Mouse (Mus musculus): Measurements from ENCODE around the gene Dennd6a.

DNA sequence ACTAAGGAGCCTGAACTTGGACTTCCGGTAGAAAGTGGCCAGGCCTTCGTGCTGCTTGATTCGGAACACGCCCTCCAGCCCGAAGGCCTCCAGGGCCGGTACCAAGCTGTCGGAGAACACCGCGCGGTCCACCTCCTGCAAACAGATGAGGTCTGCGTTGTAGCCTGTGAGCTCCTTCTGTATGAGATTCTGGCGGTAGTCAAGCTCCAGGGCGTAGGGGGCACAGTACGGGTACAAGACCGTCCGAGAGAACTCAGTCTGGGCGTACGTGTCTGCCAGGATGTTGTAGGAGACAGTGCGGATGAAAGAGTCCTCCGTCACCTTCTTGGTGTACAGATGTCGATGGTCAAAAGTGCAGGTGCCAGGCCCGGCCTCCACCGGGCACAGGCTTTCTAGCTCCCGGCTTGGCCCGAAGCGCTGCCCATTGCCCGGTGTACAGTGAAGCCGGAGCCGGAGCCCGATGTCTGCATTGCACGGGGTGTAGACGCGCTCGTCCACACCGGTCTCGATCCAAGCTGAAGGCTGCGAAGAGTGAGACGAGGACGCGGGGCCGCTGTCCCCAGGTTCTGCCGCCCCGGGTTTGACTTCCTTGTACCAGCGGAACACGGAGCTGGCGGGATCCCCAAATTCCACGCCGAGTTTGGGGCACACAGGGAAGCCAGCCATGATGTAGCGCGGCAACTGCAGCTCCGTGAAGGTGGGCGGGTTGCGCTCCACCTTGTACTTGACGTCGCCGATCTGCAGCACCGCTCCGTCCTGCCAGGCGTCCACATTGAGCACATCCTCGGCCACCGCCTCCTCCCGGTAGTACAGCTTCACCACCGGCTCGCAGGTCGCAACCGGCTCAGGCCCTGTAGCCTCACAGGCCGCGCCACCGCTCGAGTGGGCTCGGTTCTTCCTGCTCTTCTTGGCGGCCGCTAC, 95.0 kb downstream of the Dennd6a start:
- TF ChIP-seq GATA1 (IDR thresholded peaks at IDR 0.05; ENCODE audit: low read length) (no peak), TAL1 (IDR thresholded peaks at IDR 0.05; ENCODE audit: low read length) (no peak)
